Mouse (Mus musculus) liver, embryonic 12.5 days (tissue): ENCODE measurements at regions not wholly inside any gene's neighbourhood (a gene's known extent, or its start where the extent isn't known, plus 50 kb on each side); places are given as distances from the start of the nearest gene placed in this dataset.

Experiments
- ATAC-seq: fragments of 200-750 bp; cut with Nextera tagmentation; 2 replicates; pipeline ENCODE4 v1.8.0; 2017; ENCODE audit warnings: moderate number of reproducible peaks, mild to moderate bottlenecking, moderate library complexity
- H3K27ac ChIP-seq: fragments of 300-500 bp; sonication (generic); 2 replicates; pipeline ENCODE4 v1.5.1; 2016; ENCODE audit warnings: mild to moderate bottlenecking
- H3K27me3 ChIP-seq: fragments of 300-500 bp; sonication (generic); replicated peaks from 2 replicates; pipeline ENCODE4 v1.6.1; 2016; ENCODE audit warnings: mild to moderate bottlenecking, moderate library complexity
- H3K36me3 ChIP-seq: fragments of 300-500 bp; sonication (generic); 2 replicates; pipeline ENCODE4 v1.6.1; 2016; ENCODE audit warnings: mild to moderate bottlenecking, moderate library complexity
- H3K4me1 ChIP-seq: fragments of 300-500 bp; sonication (generic); 2 replicates; pipeline ENCODE4 v1.6.1; 2016
- H3K4me2 ChIP-seq: fragments of 300-500 bp; sonication (generic); 2 replicates; pipeline ENCODE4 v1.6.1; 2016; ENCODE audit warnings: mild to moderate bottlenecking, moderate library complexity
- H3K4me3 ChIP-seq: fragments of 300-500 bp; sonication (generic); 2 replicates; pipeline ENCODE4 v1.5.1; 2016; ENCODE audit warnings: mild to moderate bottlenecking, moderate library complexity
- H3K9ac ChIP-seq: fragments of 300-500 bp; sonication (generic); 2 replicates; pipeline ENCODE4 v1.6.1; 2016; ENCODE audit warnings: mild to moderate bottlenecking, moderate library complexity
- H3K9me3 ChIP-seq: fragments of 300-500 bp; sonication (generic); replicated peaks from 2 replicates; pipeline ENCODE4 v1.6.1; 2016; ENCODE audit warnings: mild to moderate bottlenecking, moderate library complexity
- WGBS: fragments of 180-500 bp; shearing (Covaris S2); methylation state at CpG from one replicate; pipeline ENCODE4 v1.1.7; 2016; ENCODE audit not compliant: insufficient replicate concordance; 5-methylcytosine and 5-hydroxymethylcytosine counted together

DNA sequence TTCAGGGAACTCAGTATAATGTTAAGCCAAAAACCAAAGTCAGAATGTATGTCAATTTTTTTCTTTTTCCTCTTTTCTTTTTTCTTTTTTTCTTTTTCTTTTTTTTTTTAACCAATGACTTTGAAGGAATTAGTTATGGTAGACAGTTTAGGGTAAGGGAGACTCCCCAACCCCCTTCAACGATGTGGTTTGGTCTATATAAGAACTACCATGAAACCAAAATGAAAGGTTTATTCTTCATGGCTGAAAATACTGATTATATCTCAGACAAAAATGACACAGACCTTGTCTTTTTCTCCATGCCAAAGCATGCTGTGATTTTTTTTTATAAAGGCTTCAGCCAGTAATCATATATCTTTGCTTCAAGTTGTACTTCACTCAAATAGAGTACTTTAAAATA is 526.7 kb downstream of the Ptprc start:
- no peak overlapping the region for H3K9ac ChIP-seq

DNA sequence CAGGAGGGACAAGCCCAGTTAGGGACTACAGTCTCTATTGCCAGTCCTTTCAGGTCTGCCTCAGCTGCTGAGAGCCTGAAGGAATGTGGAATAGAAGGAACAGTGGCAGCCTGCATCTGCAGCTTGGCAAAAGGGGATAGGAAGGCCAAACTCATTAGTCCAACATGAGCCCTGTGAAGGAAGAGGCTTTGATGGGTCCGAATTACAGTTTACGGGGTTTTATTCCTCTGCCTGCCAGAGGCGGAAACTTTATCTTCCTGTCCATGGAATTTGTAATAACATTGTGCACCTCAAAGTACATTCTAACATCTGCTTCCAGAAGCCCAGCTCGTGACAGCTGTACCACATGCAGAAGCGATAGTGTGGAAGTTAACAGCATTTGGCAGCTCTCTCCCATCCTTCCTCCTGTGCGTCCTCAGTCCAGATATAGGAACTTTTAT is 530.9 kb downstream of the Ptprc start:
- ATAC-seq: no peak
- H3K36me3 ChIP-seq: no peaks in the 10 kb centered on the region
- H3K4me1 ChIP-seq: no peaks in the 10 kb centered on the region
- no peaks in the 10 kb centered on the region for H3K27me3 ChIP-seq
- H3K4me2 ChIP-seq: no peak overlapping the region
- H3K27ac ChIP-seq: no peak overlapping the region
- H3K9me3 ChIP-seq: no peaks in the 10 kb centered on the region
- 65% methylated on average over 6 of the region's 6 CpGs for WGBS
- no peak overlapping the region for H3K4me3 ChIP-seq
- no peak overlapping the region for H3K9ac ChIP-seq

More for the DNA sequence above, 526.7 kb downstream of the Ptprc start:
- Histone ChIP-seq H3K27ac (no peak overlapping the region), H3K4me1 (no peaks in the 10 kb centered on the region), H3K4me2 (no peak overlapping the region), H3K9me3 (no peaks in the 10 kb centered on the region), H3K36me3 (no peaks in the 10 kb centered on the region), H3K4me3 (no peak overlapping the region), H3K27me3 (no peaks in the 10 kb centered on the region)
- 64% methylated on average over 1 of the region's 1 CpGs for WGBS
- no peak for ATAC-seq

DNA sequence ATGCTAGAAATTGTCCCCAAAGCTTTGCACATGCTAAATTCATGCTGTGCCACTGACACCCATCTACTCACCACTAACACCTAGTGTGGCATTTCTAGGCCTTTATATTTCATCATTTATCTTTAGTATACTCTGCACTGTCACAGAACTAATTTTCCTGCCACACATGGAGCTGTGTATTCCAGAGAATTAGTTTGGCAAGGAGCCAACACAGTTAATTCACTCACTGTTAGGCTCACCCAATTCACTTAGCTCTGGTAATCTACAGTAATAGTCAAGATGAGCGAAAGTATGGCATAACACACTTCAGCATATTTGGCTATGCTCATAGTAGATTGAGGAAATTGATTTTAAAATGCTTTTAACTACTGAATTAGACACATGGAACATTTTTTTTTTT is 532.0 kb downstream of the Ptprc start:
- Histone ChIP-seq H3K9me3 (no peaks in the 10 kb centered on the region), H3K27ac (no peak overlapping the region), H3K9ac (no peak overlapping the region), H3K4me1 (no peaks in the 10 kb centered on the region), H3K4me3 (no peak overlapping the region), H3K36me3 (no peaks in the 10 kb centered on the region), H3K27me3 (no peaks in the 10 kb centered on the region), H3K4me2 (no peak overlapping the region)
- no peak for ATAC-seq
- 76% methylated on average over 1 of the region's 1 CpGs for WGBS

DNA sequence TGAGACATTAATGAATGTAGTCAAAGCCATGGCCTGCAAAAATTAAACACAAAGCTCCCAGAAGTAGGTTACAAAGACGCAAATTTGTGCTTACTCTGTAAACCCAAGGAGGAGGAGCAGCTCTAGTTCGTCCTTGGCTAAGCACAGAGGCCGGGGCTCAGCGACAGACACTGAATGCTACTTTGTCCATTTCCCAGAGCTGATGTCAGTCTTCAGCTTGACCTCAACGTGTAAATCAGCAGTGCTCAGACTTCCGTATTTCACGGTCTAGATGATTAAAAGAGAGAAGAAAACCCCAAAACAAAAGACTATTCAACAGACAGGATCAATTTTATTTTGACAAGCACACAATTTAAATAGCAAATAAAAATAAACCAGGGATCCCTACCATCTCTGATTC is 534.7 kb downstream of the Ptprc start:
- H3K9ac ChIP-seq: no peak overlapping the region
- H3K27me3 ChIP-seq: no peaks in the 10 kb centered on the region
- ATAC-seq: no peak
- H3K4me1 ChIP-seq: no peaks in the 10 kb centered on the region
- WGBS: 40% methylated on average over 7 of the region's 7 CpGs
- H3K4me3 ChIP-seq: no peak overlapping the region
- no peak overlapping the region for H3K27ac ChIP-seq
- H3K4me2 ChIP-seq: no peak overlapping the region
- H3K9me3 ChIP-seq: no peaks in the 10 kb centered on the region
- no peaks in the 10 kb centered on the region for H3K36me3 ChIP-seq

DNA sequence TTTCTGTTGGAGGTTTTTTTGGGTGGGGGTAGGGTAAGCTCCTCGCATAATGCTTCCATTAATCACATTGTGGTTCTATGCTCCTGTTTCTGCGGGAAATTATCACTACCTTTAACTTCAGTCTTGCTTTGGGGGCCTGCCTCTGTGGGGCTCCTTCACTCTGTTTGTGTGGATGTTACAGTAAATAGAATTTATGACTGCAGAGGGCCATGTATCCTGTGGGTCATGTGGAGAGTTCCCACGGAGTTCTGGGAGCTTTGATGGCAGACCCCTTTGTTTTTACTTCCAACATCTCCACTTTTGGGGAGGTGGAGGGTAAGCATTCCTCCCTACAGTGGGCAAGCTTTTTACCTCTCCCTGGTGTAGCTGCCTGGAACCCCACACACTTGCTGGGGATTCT is 538.6 kb downstream of the Ptprc start:
- no peaks in the 10 kb centered on the region for H3K36me3 ChIP-seq
- H3K9me3 ChIP-seq: no peaks in the 10 kb centered on the region
- no peak for ATAC-seq
- WGBS: 38% methylated on average over 3 of the region's 3 CpGs
- no peaks in the 10 kb centered on the region for H3K4me1 ChIP-seq
- H3K4me2 ChIP-seq: no peak overlapping the region
- H3K9ac ChIP-seq: no peak overlapping the region
- H3K27ac ChIP-seq: no peak overlapping the region
- no peak overlapping the region for H3K4me3 ChIP-seq
- no peaks in the 10 kb centered on the region for H3K27me3 ChIP-seq

DNA sequence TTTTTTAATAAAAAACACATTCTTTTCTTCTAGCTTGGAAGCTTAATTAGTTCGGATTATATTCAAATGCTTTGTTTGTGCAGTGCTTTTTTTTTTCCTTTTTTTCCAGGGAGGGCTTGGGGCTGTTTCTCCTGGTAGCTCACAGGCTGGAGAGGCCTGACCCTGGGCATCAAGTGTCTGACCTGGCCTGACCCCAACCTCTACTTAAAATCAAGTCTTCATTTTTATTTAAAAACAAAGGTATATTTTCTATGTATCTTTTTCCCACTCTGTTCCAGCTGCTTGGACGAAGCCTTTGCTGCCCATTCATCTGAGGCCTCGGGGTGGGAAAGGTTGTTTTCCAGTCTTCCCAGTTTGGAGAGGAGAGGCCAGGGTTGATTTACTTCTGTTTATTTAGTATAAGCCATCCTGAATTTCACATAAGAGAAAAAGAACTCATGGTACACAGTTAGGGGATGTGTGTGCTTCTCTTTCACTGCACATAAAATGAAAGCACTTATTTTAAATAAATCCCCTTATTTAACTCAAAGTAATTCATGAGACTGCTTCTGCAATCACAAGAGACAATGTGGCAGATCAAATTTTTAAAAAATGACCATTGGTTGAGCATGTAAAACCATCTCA is 539.1 kb downstream of the Ptprc start:
- Histone ChIP-seq H3K27me3 (no peaks in the 10 kb centered on the region), H3K9me3 (no peaks in the 10 kb centered on the region), H3K4me2 (no peak overlapping the region), H3K27ac (no peak overlapping the region), H3K36me3 (no peaks in the 10 kb centered on the region), H3K4me1 (no peaks in the 10 kb centered on the region), H3K9ac (no peak overlapping the region), H3K4me3 (no peak overlapping the region)
- WGBS: 63% methylated on average over 3 of the region's 3 CpGs
- no peak for ATAC-seq

DNA sequence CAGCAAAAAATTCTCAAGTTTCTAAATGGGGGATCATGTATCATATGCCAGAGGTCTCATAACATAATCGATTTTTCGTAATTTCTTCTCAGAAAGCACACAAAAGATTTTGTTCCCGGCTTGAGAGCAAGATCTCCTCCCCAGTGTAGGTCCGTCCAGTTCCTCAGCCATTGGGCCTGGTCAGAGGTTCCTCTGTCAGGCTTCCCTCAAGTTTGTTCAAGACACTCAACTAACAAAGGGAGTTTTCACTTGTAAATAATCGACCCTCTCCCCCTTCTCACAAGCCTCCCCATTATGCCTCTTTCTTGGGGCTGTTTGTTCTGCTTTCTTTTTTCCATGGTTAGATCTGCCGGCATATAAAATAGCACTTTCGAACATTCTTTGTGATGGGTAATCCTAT is 539.7 kb downstream of the Ptprc start:
- no peaks in the 10 kb centered on the region for H3K4me1 ChIP-seq
- WGBS: 66% methylated on average over 7 of the region's 7 CpGs
- no peak for ATAC-seq
- no peak overlapping the region for H3K4me3 ChIP-seq
- H3K27ac ChIP-seq: no peak overlapping the region
- H3K36me3 ChIP-seq: no peaks in the 10 kb centered on the region
- H3K9ac ChIP-seq: no peak overlapping the region
- H3K9me3 ChIP-seq: no peaks in the 10 kb centered on the region
- H3K4me2 ChIP-seq: no peak overlapping the region
- H3K27me3 ChIP-seq: no peaks in the 10 kb centered on the region

DNA sequence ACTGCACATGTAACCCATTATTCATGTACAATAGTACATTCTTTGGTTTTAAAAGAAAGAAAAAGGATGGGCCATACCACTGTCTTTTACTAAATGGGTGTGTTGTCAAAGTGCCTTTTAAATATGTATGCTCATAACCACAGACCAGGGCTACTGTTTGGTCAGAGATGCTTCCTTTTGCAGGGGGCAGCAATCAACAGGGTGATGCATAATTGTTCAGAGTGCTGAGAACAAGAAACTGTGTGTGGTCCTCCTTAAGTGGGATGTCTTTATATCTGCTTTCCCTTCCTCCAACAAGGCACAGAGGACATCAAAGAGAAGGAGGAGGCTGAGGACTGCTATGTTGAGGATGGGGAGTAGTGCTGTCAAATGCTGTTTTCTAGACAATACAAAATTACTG is 544.0 kb downstream of the Ptprc start:
- no peak overlapping the region for H3K27ac ChIP-seq
- H3K9me3 ChIP-seq: no peaks in the 10 kb centered on the region
- no peaks in the 10 kb centered on the region for H3K4me1 ChIP-seq
- no peak overlapping the region for H3K4me3 ChIP-seq
- no peaks in the 10 kb centered on the region for H3K36me3 ChIP-seq
- no peak for ATAC-seq
- no peaks in the 10 kb centered on the region for H3K27me3 ChIP-seq
- H3K4me2 ChIP-seq: no peak overlapping the region
- no peak overlapping the region for H3K9ac ChIP-seq

DNA sequence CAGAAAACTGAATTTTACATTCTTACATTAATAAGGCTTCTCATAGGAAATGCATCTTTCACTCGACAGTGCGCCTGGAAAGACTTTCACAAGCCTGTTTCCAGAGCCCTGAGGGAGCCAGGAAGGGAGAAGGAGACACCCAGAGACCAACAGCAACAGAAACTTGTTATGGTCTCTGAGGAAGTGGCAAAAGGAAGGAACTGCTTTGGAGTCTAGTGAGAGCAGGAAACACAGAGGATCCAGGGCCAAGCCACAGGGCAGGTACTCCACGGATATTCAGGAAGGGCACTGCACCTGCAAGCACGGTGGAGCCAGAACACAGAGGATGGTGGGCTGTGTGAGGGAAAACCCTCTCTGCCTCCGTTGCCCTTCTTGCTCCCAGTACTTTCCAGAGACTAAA is 554.8 kb downstream of the Ptprc start:
- no peak for ATAC-seq

DNA sequence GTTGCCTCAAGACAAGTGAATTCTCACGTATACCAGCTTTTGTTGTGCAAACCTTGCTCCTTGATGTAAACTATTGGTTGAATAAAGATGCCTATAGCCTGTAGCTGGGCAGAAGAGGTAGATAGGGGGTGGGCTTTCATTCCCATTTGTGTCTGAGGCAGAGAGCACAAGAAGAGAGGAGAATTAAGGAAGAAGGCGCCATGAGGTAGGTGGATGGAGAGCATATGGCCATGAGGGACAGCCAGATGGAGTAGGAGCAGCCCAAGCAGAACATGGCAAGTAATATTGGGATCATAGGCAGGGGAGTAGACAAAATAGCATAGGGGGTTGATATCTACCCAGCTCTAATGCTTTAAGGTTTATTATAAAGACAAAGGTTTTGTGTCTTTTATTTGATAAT is 557.3 kb downstream of the Ptprc start:
- Histone ChIP-seq H3K36me3 (no peaks in the 10 kb centered on the region), H3K9me3 (no peaks in the 10 kb centered on the region), H3K27ac (no peak overlapping the region), H3K4me2 (no peak overlapping the region), H3K27me3 (no peaks in the 10 kb centered on the region), H3K9ac (no peak overlapping the region), H3K4me3 (no peak overlapping the region), H3K4me1 (no peaks in the 10 kb centered on the region)
- 72% methylated on average over 2 of the region's 2 CpGs for WGBS
- no peak for ATAC-seq

More for the DNA sequence above, 554.8 kb downstream of the Ptprc start:
- H3K4me2 ChIP-seq: no peak overlapping the region
- no peak overlapping the region for H3K4me3 ChIP-seq
- H3K4me1 ChIP-seq: no peaks in the 10 kb centered on the region
- 27% methylated on average over 5 of the region's 5 CpGs for WGBS
- H3K9ac ChIP-seq: no peak overlapping the region
- no peak overlapping the region for H3K27ac ChIP-seq
- no peaks in the 10 kb centered on the region for H3K36me3 ChIP-seq
- H3K27me3 ChIP-seq: no peaks in the 10 kb centered on the region
- no peaks in the 10 kb centered on the region for H3K9me3 ChIP-seq

DNA sequence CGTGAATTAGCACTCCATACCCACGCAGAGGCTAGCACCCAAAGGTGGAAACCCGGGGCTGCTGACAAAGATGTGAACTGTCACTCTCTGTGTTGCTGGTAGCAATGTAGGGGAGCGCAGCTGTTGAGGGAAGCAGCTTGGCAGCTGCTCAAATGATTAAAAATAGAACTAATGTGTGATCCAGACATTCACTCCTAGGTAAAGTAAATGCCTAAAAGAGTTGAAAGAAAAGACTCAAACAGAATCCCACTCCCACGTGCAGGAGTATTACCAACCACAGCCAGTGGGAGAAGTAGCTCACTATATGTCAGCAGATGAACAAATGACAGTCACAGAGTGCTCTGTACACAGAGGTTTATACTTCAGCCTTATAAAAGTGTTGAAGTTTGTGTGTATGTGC is 558.0 kb downstream of the Ptprc start:
- Histone ChIP-seq H3K4me2 (no peak overlapping the region), H3K27me3 (no peaks in the 10 kb centered on the region), H3K4me3 (no peak overlapping the region), H3K4me1 (no peaks in the 10 kb centered on the region), H3K9ac (no peak overlapping the region), H3K36me3 (no peaks in the 10 kb centered on the region), H3K9me3 (no peaks in the 10 kb centered on the region), H3K27ac (no peak overlapping the region)
- 64% methylated on average over 5 of the region's 5 CpGs for WGBS
- no peak for ATAC-seq

DNA sequence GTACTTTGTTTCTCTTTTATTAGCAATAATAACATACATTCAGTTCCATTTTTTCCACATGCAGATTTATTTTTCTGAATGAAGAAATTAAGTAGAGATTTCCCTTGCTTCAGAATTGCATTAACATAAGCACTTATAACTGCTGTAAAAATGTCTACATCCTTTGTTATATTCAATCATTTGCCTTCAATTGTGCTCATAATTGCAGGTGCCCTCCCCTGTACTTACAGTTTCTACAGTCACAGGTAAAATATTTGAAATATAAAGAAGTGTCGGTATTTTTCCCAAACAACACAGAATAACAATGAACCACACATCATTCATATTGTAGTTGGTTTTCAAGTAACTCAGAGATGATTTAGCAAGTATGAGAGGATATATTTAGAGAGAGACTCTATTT is 568.8 kb downstream of the Ptprc start:
- no peak for ATAC-seq
- Histone ChIP-seq H3K4me3 (no peak overlapping the region), H3K27ac (no peak overlapping the region), H3K9me3 (no peaks in the 10 kb centered on the region), H3K36me3 (no peaks in the 10 kb centered on the region), H3K27me3 (no peaks in the 10 kb centered on the region), H3K4me1 (no peaks in the 10 kb centered on the region), H3K9ac (no peak overlapping the region), H3K4me2 (no peak overlapping the region)
- WGBS: 67% methylated on average over 1 of the region's 1 CpGs

DNA sequence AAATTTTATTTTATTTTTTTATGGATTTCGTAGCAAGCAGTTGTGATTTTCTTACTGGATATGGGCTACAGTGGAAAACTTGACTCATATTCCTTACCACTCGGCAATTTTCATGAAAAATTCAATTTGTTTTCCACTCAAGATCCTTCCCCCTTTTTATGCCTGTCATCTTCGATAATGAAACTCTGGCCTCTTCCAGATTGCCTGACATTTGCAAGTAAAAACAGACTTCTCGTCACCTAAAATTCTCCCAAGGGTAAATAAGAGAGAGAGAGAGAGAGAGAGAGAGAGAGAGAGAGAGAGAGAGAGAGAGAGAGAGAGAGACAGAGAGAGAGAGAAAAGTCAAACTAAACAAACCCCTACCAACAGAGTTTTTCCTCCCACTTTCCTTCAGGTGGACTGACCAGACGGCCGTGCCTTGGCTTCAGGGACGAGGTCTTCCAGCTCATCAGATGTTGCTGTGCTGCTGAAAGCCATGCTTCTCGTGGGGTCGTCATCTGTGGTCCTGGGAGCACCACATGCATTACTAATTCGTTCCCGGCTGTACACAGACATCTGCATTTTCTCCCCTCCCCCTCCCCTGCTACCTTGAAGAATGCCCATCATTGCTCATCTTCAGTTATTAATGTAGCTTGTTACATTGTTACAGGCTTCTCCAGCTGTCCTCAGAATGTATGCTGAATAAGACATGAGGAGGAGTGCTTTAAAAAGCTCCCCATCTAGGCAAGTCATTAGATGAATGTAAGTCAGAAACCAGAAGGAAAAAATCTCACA is 569.4 kb downstream of the Ptprc start:
- no peak for ATAC-seq
- H3K4me1 ChIP-seq: no peaks in the 10 kb centered on the region
- no peaks in the 10 kb centered on the region for H3K27me3 ChIP-seq
- no peak overlapping the region for H3K9ac ChIP-seq
- H3K9me3 ChIP-seq: no peaks in the 10 kb centered on the region
- no peak overlapping the region for H3K4me3 ChIP-seq
- no peaks in the 10 kb centered on the region for H3K36me3 ChIP-seq
- no peak overlapping the region for H3K27ac ChIP-seq
- no peak overlapping the region for H3K4me2 ChIP-seq
- 61% methylated on average over 11 of the region's 11 CpGs for WGBS
